Mouse (Mus musculus) cerebellum, postnatal 36 days (tissue): ENCODE results near the gene Ust.

Experiments
- DNase-seq, 2 experiments: peaks; one replicate each; pipeline ENCODE4 v3.0.0; 2021 to 2022; ENCODE audit warnings: mixed read lengths in 2 of 2

The Ust gene

DNA sequence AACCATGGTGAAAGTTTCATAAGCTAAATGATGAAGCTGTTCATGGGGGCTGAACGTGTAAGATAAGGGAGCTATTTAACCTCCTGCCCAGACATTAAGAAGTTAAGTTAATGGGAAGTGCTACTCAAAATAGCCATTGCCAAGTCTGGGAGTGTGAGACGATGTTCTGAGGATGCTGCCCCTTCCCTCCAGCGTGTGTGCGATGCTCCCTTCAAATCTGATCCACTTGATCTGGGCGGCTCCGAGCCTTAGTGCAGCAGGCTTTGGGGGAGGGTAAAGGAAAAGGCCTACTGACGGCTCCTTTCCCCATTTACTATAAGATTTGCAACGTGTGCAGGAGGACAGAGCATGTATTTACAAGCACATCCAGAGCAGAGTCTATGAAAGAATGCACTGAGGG lies 301.7 kb downstream of the Ust start:
- DNase-seq, result no peak

DNA sequence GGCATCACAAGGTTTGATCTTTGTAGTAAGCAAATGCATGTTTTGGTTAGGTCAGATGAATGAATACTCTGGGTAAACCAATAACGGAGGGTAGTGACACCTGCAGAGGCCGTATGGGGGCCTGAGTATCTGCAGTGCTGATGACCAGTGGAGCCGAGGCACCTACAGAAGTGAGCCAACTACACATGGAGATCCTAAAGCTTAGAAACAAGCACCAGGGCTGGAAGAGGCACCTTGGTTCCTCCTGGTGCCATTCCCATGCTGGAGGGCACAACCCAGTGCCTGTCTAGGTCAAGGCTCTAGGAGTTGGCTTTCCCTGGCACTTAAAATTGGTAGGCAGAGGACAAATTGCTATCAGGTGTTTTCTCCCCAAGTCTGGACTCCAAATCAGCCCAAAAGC lies 303.4 kb downstream of the Ust start:
- no peak for DNase-seq

DNA sequence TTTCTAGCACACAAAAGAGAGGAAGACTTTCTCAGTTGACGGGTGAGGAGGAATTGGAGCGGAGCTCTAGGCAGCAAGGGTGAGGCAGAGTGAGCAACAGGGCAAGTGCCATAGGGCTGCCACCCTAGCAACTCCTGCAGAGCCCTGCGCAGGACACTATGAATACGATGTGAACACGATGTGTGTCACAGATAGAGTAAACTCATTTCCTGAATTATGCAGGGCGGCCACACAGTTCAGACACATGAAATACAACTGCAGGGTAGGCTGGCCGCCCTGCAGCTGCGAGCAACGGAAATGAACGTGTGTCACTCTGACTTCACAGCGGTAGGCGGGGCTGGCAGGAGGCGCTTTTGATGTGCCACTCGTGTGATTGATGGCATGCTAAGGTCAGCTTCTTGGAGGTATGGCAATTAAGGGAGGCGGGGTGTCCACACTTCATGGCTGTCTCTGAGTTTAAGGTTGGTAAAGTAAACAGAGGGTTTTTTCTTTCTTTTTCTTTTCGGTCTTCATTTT lies 304.7 kb downstream of the Ust start:
- no peak for DNase-seq

DNA sequence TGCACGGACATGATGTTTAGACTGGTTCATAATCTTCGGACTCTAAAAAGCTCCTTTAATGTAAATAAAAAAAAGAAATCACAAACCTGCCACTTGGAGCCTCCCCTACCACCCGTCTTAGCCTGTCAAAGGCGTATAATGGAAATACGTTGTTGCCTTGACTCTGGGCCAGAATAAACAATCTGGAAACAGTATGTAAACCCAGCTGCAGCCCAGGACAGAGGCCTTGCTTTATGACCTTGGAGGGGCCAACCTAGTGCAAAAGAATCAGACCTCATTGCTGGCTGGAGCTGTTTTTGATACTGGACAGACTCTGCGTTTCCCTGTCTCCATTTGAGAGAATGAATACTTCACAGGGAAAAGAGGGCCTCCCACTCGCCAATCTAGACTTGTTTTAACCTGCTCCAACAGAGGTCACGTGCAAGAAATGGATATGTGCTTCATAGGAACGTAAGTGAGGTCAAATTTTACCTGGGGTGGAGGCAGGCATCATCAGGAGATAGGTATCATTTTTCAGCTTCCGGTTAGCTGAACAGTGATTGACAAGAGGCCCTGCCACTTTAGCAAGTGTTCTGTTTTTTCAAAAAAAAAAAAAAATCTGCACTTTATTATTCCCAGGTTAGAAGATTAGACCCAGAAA lies 305.2 kb downstream of the Ust start:
- DNase-seq, result no peak

DNA sequence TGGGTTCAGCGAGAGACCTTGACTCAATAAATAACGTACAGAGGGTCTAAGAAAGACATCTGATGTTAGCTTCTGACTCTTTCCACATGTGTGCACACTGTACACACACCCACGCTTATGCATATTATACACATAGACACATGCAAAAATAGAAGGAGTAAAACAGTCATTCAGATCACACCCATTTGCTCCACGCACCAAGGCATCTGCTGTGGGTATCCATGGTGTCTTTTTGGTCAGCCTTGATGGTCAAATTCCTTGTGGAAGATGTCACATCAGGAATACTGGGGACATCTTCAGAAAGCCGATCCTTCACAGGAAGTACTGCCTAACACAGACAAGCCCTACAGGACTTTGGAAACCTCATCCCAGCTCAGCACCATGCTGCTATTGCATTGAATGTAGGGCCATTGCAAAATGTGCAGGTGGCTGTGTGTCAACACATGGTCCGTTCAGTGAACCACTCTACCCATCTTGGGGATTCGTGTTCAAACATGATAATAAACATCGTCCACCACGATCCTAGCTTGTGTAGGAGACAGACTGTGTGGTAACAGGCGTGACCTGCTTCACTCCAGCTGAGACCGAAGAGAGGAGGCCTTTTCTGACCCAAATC lies 305.9 kb downstream of the Ust start:
- no peak for DNase-seq

DNA sequence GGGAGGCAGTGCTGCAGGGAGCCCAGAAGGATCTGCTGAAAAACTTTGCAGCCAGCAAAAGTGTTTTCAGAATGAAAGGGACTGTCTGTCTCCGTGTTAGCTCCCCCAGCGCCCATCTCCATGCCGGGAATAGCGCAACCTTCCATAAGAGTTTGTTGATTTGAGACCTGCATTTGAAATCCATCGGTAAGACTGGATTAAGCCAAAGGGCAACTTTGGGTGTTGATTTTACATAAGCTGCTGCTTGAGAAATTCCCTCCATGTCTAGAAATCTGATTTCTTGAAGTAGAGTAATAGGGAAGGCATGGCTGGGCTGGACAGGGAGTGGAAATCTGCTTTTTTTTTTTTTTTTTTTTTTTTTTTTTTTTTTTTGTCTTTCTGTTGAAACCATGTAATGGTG lies 306.9 kb downstream of the Ust start:
- no peak for DNase-seq

DNA sequence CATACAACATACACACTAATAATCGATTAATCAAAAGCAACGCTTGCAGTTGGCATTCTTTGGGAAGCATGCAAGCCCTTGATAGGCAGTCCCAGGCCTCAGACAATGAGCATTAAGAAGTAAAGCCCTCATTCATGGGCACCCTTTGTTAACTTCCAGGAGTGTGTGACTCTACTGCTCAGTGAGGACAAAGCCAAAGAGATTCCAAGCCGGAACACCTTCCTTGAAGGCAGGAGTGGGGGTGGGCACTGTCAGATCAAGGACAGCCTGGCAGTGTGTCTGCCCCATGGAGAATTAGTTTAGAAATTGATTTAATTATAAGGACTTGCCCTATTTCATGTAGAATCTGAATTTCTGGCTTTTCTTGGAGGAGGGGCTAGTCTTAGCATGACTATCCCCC lies 308.3 kb downstream of the Ust start:
- no peak for DNase-seq

DNA sequence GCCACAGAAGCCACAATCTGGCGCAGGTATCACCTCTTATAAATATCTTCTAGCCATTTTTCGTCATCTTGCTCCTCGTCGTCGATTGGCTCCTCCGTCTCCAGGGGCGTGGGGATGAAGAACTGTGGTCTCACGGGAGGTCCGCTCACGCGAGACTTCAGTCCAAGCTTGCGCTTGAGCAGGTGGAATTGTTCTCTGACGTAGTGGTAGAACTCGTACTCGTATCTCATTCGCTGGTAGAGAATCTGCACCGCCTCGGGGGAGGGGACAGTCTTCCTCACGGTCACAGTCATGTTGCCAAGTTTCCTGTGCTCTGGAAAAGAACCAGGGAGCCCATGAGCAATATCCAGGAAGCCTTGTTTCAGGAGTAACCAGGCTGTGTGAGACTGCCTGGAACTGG lies 311.3 kb downstream of the Ust start:
- DNase-seq, result no peak

DNA sequence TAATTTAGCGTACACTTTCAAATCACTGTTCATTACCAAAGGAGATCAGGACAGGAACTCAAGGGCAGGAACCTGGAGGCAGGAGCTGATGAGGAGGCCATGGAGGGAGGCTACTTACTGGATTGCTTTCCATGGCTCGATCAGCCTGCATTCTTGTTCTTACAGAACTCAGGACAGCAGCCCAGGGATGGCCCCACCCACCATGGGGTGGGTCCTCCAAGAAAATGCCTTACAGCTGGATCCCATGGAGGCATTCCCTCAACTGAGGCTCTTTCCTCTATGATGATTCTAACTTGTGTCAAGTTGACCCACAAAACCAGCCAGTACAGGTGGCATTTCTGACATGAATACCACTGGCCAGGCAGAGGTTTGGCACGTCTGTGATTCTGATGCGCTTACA lies 314.9 kb downstream of the Ust start:
- no peak for DNase-seq

DNA sequence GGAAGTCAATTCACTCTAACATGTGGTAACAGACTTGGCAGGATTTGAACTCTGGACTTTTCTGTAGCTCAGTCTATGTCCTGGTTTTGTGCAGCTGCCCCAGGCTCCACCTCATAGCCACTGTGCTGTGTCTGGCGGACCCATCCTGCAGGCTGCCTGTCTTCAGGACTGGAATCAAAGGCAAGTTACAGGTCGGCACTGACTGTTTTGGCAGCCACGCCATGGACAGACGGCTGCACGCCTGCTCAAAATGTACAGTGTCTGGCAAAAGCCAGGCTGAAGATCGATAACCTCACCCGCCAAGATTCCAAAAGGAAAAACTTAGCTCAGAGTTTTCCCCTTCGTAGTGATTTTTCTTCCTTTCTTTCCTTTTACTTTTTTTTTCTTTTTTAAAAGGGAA lies 318.8 kb downstream of the Ust start:
- DNase-seq, result no peak

DNA sequence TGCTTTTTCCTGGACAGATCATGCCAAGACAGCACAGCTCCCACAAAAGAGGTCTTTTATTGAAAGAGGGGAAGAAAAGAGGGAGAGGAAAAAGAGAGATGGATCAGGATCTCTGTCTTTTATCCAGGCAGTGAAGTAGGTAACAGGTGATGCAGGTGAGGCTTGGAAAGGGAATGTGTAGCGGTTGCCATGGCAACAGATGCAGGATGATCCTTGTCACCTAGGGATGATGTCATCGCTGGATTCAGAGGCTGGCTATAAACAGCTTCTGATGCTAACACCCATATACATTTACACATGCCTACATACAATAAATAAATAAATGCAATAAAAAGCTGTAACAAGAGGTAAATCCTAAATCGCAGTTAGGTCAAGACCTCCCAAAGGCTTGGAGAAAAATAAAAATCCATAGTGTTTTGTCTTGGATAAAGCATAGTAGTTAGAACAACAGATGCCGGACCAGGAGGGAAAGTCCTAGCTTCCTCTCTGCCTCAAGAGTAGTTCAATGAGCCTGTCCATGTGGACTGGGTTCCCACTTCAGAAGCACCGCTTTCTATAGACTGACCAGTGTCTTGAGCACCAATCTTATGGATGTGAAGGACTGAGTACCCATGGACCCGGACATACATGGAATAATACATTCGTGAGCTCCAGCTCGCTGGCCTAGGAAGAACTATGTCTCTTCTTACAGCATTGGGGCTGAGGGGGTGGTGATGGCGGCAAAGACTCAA lies 319.4 kb downstream of the Ust start:
- no peak for DNase-seq

DNA sequence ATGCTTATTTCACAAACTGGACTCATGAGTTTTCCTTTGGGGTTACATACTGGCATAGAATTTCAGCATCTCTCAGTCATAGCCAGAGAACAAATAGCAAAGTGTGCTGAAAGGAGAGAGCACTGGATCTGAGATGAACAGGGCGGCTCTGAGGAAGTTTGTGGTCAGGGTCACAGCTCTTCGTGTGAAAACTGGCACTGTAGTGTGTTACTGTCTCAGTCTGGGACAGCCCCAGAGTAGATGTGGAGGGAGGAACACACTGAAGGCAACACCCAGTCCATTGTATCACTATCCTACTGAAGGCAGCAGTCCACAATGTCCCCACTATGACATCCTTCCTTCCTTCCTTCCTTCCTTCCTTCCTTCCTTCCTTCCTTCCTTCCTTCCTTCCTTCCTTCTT lies 321.0 kb downstream of the Ust start:
- no peak for DNase-seq

DNA sequence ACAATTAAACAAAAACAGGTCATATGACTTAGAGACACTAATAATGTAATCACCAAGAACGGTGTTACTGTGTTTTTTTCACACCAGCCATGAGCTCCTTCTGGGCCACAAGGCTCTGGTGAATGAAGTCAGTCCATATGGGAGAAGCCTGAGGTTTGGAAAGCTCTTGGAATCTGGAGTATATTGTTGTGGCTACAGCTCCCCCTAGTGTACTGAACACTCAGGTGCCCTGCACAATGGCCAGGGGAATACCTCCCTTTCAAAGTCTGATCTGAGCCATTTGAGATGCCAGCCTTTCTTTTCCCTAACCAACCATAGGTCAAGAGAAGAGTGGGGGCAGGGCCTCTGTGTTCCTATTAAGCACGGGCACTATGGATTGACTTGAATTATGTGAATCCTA lies 322.3 kb downstream of the Ust start:
- DNase-seq, result peak; percentile 63 to 75

DNA sequence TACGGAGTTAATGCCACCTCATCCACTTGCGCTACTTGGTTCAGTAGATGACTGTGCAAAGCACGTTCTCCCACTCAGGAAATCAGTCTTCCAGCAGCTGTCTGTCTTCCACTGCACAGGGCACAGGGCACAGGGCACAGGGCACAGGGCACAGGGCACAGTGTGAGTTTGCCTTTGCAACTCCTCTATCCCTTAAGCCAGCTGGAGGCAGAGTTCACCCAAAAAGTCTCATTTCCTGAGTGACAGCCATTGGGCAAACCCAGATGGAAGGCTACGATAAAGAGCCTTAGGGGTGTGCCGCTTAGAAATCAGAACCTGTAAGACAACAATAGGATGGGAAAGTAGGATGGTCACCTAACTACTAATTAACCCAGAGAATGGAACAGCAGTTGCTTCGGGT lies 322.9 kb downstream of the Ust start:
- DNase-seq, result no peak

DNA sequence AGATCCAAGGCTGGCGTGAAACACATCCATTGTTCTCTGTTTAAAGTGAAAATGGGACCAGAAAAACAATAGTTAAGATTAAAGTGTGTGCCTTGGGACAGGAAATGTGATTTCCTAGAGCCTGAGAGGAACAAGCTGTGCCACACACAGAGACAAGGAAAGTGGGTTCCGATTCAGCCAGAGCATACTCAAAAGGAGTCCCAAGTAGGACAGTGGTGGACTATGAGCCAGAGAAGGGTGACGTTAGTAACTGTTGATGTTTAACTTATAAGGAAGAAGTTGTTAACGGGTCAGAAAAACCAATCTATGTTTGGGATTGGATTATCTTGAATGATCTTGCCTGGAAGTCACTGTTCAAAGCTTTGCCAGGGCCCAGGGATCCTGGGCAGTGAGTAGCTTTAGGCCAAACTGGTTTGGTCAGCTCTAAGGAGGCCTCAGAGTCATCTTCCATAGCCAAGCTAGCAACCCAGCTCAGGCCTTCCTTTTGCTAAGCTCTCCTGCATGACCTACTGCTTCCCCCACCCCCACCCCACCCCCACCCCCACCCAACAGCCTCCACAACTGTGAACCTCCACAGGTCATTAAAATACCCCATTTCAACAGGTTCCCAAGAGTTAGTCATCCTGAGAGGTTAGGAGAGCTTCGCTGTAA lies 329.2 kb downstream of the Ust start:
- no peak for DNase-seq

DNA sequence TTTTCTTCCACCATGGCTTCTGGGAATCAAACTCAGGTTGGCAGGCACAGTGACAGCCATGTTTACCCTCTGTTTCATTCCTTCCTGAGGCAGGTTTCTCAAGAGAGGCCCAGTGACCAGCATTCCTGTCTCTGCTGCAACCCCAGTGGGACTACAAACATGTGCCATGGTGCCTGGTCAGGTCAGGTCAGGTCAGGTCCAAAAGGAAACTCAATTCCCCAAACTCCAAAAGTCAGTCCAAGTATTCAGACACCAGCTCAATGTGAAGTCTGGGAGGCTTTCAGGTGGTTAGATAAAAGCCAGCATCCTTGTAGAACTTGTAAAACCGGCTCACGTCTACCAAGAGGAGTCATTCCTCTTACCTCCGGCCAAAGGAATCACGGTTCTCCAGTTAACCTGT lies 333.0 kb downstream of the Ust start:
- DNase-seq, result no peak

DNA sequence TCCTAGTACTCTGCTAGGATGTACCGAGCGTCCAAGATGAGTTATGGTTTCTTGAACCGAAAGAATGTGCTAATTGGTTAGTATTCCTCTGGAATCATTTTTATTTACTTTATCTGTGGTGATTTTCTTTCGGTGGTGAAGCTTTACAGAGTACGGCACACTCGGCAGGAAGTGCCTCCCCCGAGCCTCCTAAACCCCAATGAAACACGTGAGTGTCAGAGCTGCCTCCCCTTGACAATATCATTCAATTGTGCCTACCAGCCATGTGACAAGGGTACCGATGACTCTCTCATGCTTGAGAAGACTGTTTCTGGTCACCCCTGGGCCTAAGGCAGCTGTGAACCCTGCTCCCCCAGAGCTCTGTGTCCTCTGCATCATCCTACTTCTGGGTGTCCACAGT lies 333.9 kb downstream of the Ust start:
- DNase-seq, result no peak

DNA sequence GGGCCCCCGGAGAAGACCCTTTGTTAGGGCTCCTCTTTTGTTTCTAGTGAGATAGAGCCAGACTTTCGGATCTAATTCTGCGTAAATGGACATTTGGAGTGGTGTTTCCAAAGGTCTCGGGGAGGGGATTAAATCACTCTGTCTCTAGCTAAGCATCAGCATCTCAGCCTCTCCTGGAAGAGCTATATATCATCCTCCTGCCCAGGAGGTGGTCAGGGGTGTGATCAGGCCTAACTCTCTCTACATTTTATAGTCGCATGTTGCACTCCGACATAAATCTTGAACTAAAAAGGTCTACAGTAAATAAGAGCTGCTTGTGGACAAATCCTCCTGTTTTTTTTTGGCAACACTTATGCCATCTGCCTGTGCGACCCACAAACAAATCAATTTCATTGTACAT lies 335.5 kb downstream of the Ust start:
- no peak for DNase-seq

DNA sequence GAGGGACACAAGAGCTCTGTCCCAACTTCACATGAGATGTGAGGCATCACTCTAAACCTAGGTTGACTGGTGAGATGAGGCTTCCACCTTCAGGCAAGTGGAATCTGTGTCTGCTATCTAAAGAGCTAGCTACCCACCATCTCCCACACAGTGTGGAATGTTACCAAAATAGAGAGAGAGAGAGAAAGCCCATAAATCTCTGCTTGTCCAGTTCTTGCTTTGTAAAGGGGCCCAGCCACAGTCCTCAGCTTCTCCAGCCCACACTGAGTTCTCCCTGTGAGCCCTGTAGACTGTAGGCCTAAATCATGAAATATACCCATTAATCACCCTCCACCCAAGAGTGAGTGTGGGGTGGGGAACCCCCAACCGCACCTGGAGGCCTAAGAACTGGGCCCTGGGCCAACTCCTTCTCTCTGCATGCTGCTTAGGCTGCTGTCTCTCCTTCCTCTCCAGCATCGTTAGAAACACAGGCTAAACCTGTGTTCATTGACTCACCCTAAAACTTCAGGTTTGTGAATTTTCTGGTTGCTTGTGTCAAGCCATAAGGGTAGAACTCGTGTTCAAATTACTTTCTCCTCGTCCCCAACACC lies 336.9 kb downstream of the Ust start:
- no peak for DNase-seq

DNA sequence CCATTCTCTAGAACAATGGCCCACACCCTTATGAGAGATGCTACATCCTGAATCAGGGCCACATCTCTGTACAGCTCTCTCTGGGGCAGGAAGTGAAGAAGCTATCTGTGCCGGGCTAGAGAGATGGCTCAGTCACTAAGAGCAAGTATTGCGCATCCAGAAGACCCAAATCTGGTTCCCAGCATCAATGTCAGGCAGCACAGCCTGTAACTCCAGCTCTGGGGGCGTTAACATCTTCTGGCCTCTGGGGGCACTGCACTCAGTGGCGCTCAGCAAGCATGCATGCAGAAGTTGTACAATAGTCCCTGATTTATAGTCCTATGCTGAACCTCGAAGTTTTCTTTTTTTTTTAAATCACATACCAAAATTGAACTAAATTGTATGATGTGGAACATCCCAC lies 341.0 kb downstream of the Ust start:
- DNase-seq, result no peak

DNA sequence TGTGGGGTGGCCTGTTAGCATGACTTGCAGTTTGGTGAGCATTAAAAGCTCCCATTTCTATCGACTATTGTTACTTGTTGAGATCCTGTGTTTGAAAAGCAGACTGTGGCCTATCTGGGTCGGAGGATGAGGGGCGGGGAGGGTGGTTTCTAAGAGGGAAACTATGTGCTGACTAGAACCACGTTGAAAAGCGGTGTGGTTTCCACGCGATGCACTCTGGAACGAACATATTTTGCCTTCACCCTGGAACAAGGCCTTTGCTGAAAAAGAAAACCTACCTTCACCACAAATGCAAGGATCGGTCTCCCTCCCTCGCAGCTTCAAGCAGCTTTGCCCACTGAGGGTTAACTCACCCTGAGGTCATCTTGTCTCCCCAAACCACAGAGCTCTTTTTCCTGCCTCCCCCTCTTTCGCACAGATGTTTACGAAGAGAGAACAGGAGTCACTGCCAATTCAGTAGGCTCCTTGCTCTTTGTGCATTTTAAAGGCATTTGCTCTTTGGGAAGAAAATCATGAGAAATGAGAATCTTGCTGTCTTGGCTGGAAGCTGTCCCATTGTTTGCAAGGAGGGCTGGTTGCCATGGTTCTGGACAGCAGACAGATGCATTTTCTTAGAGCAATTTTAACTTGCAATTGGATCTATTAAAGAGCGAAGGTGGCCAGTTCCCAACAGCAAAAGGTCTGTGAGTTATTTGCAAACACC lies 342.1 kb downstream of the Ust start:
- DNase-seq, result no peak

DNA sequence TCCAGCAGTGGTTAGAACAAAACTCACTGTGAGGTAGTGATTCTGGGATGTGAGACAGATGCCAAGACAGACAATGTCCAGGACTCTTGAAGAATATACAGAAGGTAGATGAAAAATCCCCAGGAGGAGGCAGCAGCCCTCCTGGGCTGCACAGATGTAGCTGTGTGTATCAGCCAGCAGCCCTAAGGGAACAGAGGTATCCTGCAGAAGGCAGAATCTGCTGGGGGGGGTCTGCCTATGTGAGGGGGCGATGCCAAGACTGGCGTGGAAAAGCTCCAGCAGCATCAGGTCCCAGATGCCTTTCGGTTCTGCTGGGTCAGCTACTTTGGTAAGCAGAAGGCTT lies 342.6 kb downstream of the Ust start:
- no peak for DNase-seq

DNA sequence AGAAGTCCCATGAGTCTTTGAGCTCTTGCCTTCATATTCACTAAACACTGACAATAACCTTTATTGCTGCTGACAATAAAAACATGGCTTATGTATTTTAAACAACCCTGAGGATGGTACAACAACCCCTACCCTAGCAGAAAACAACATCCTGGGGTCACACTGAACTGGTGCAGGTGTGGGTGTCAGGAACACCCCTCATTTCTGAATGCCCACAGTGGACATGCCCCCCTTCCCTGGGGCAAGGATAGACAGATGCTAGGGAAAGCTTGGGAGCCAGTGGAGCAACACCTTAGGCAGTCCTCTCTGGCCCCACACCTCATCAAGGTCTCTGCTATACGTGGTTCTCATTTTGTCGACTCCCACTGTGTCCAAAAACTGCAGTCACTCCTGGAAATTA lies 343.9 kb downstream of the Ust start:
- no peak for DNase-seq
